Mouse (Mus musculus) embryonic fibroblast, embryonic 13.5 days (primary cell): ENCODE results near the gene Irs1. TPM values are rescaled to one million over a fixed set of nuclear protein-coding genes. Genes with fewer than 3 reads are reported as not detected.

Experiments used
- H3K27ac ChIP-seq: 2 replicates; pipeline ENCODE4 v1.5.1; 2012; ENCODE audit warnings: low read length, control low read depth, inconsistent platforms; ENCODE audit not compliant: insufficient read depth
- H3K4me1 ChIP-seq: 2 replicates; pipeline ENCODE4 v1.6.1; 2011; ENCODE audit warnings: low read length; ENCODE audit not compliant: control insufficient read depth, insufficient read depth
- H3K4me3 ChIP-seq: 2 replicates; pipeline ENCODE4 v1.5.1; 2011; ENCODE audit warnings: mild to moderate bottlenecking, control low read depth, low read length; ENCODE audit not compliant: insufficient read depth
- CTCF ChIP-seq: IDR thresholded peaks from 2 replicates; pipeline ENCODE4 v1.5.1; 2011; ENCODE audit warnings: mild to moderate bottlenecking, control low read depth, low read length, moderate library complexity, borderline replicate concordance; ENCODE audit not compliant: insufficient read depth
- POLR2A ChIP-seq: IDR thresholded peaks from 2 replicates; pipeline ENCODE4 v1.6.1; 2011; ENCODE audit warnings: low read depth, mild to moderate bottlenecking, control low read depth, low read length, moderate library complexity
- polyA plus RNA-seq: library from polyadenylated mRNA; stranded (reverse); fragments of >200 nt; gene quantifications from 2 replicates; pipeline ENCODE4 v1.2.4, GENCODE M21; 2011; ENCODE audit warnings: low read depth; ENCODE audit not compliant: missing spikeins, insufficient read length

The Irs1 gene
- polyA plus RNA-seq, 1 experiment, result 41.2 TPM

GRCm38 (mm10) chr1:82282992-82283611 is 8.1 kb downstream of the Irs1 start:
- Histone ChIP-seq H3K4me1 (peaks cover 10% of the 10 kb centered on the region), H3K27ac (peak overlapping the region; percentile 94), H3K4me3 (peak overlapping the region; percentile 72)
- no peak for TF ChIP-seq CTCF
- peak; percentile 66 for TF ChIP-seq POLR2A

- peaks cover 10% of the 10 kb centered on the region for H3K4me1 ChIP-seq
- TF ChIP-seq CTCF, result no peak
- TF ChIP-seq POLR2A, result no peak
- H3K27ac ChIP-seq, result no peak overlapping the region
- H3K4me3 ChIP-seq, result no peak overlapping the region
Measured at GRCm38 (mm10) chr1:82281823-82282222, 9.4 kb downstream of the Irs1 start.

- TF ChIP-seq POLR2A (no peak), CTCF (no peak)
- peaks cover 10% of the 10 kb centered on the region for H3K4me1 ChIP-seq
Measured at GRCm38 (mm10) chr1:82279768-82280167, 11.4 kb downstream of the Irs1 start.

GRCm38 (mm10) chr1:82274361-82274760 is 16.9 kb downstream of the Irs1 start:
- TF ChIP-seq POLR2A (no peak), CTCF (no peak)
- Histone ChIP-seq H3K27ac (no peak overlapping the region), H3K4me3 (no peak overlapping the region), H3K4me1 (peaks cover 2% of the 10 kb centered on the region; the same call in 1 of the 2 replicates)

More at GRCm38 (mm10) chr1:82279768-82280167, 11.4 kb downstream of the Irs1 start:
- H3K4me3 ChIP-seq, result no peak overlapping the region
- no peak overlapping the region for H3K27ac ChIP-seq

GRCm38 (mm10) chr1:82273529-82273928 is 17.7 kb downstream of the Irs1 start:
- no peak overlapping the region for H3K27ac ChIP-seq
- no peak for TF ChIP-seq POLR2A
- H3K4me1 ChIP-seq, result no peaks in the 10 kb centered on the region; the same call in 1 of the 2 replicates
- H3K4me3 ChIP-seq, result no peak overlapping the region

GRCm38 (mm10) chr1:82272231-82272630 is 19.0 kb downstream of the Irs1 start:
- no peak overlapping the region for H3K4me3 ChIP-seq
- H3K4me1 ChIP-seq, result no peaks in the 10 kb centered on the region; the same call in 1 of the 2 replicates
- TF ChIP-seq POLR2A, result no peak
- no peak for TF ChIP-seq CTCF
- no peak overlapping the region for H3K27ac ChIP-seq

- no peak for TF ChIP-seq CTCF
- no peak for TF ChIP-seq POLR2A
- no peaks in the 10 kb centered on the region for H3K4me1 ChIP-seq
- H3K27ac ChIP-seq, result no peak overlapping the region
- no peak overlapping the region for H3K4me3 ChIP-seq
Measured at GRCm38 (mm10) chr1:82267547-82267946, 23.7 kb downstream of the Irs1 start.

- no peak overlapping the region for H3K4me3 ChIP-seq
- no peak overlapping the region for H3K27ac ChIP-seq
- no peak for TF ChIP-seq CTCF
- no peak for TF ChIP-seq POLR2A
- H3K4me1 ChIP-seq, result peaks cover 9% of the 10 kb centered on the region; the same call in 1 of the 2 replicates
Measured at GRCm38 (mm10) chr1:82262331-82262730, 28.9 kb downstream of the Irs1 start.

GRCm38 (mm10) chr1:82261638-82262037 is 29.6 kb downstream of the Irs1 start:
- no peak overlapping the region for H3K4me3 ChIP-seq
- TF ChIP-seq POLR2A (no peak), CTCF (no peak)
- peaks cover 9% of the 10 kb centered on the region; the same call in 1 of the 2 replicates for H3K4me1 ChIP-seq
- no peak overlapping the region for H3K27ac ChIP-seq

- TF ChIP-seq POLR2A (no peak), CTCF (no peak)
- H3K4me1 ChIP-seq, result peaks cover 9% of the 10 kb centered on the region; the same call in 1 of the 2 replicates
- no peak overlapping the region for H3K4me3 ChIP-seq
- no peak overlapping the region for H3K27ac ChIP-seq
Measured at GRCm38 (mm10) chr1:82261053-82261618, 30.1 kb downstream of the Irs1 start.
